Mouse (Mus musculus): Measurements from ENCODE around the gene Frmd6. TPM values are rescaled to one million over a fixed set of nuclear protein-coding genes. Genes with fewer than 3 reads are reported as not detected.

Gene Frmd6
- total RNA-seq (2021) = 10 to 100 TPM; 47.7 to 62.4 TPM
- long read RNA-seq, experiment 1, full-length matches to known transcripts = 9 of 62 reads
- long read RNA-seq, experiment 1, partial matches to known transcripts = 7 of 62 reads
- long read RNA-seq, experiment 1, other reads (novel, unspliced or antisense) = 46 of 62 reads
- long read RNA-seq, experiment 2, full-length matches to known transcripts = 6 of 47 reads
- long read RNA-seq, experiment 2, partial matches to known transcripts = 5 of 47 reads
- long read RNA-seq, experiment 2, other reads (novel, unspliced or antisense) = 36 of 47 reads

GRCm38 (mm10) chr12:70824729-70825650, at the start of gene Frmd6:
Gene Frmd6 (plus strand): TSS chr12:70825514.
- TF ChIP-seq CTCF (IDR thresholded peaks at IDR 0.05) = peak; percentile 69; the same call in 1 of the 2 replicates
- intact Hi-C loops (cut with DNase I) = loop anchor here (1.0 to 5.0 kb wide), 9 partner anchors 42 to 330 kb away; no protein-coding TSS in a partner anchor

GRCm38 (mm10) chr12:70775609-70776008, 49.7 kb upstream of the Frmd6 start:
- intact Hi-C loops (cut with DNase I) = loop anchor here (5.0 kb wide), 3 partner anchors 48 to 78 kb away; no protein-coding TSS in a partner anchor
- no peak for DNase-seq (ENCODE audit: extremely low spot score in 1 of 2, low spot score in 2 of 2)
- no peak for TF ChIP-seq CTCF (IDR thresholded peaks at IDR 0.05)
- Histone ChIP-seq H3K27ac (no peak overlapping the region), H3K4me3 (no peak overlapping the region)

More at GRCm38 (mm10) chr12:70824729-70825650, at the start of gene Frmd6:
- H3K27ac ChIP-seq = peak within 1 kb of the TSS; percentile 100
- peak within 1 kb of the TSS; percentile 72 for H3K4me3 ChIP-seq
- DNase-seq (ENCODE audit: extremely low spot score in 1 of 2, low spot score in 2 of 2) = peak; percentile 84 to 91

- peak overlapping the region; percentile 11; the same call in 1 of the 2 replicates for H3K4me3 ChIP-seq
- TF ChIP-seq CTCF (IDR thresholded peaks at IDR 0.05) = no peak
- H3K27ac ChIP-seq = peak overlapping the region; percentile 75
- intact Hi-C loops (cut with DNase I) = loop anchor here (5.0 kb wide), 3 partner anchors 49 to 79 kb away; no protein-coding TSS in a partner anchor
- DNase-seq (ENCODE audit: extremely low spot score in 1 of 2, low spot score in 2 of 2) = no peak
Observed at GRCm38 (mm10) chr12:70776683-70777082, 48.6 kb upstream of the Frmd6 start.

- no peak for TF ChIP-seq CTCF (IDR thresholded peaks at IDR 0.05)
- intact Hi-C loops (cut with DNase I) = loop anchor here (5.0 kb wide), 3 partner anchors 50 to 80 kb away; no protein-coding TSS in a partner anchor
- Histone ChIP-seq H3K4me3 (no peak overlapping the region), H3K27ac (peak overlapping the region; percentile 75)
- no peak for DNase-seq (ENCODE audit: extremely low spot score in 1 of 2, low spot score in 2 of 2)
Observed at GRCm38 (mm10) chr12:70777466-70777865, 47.8 kb upstream of the Frmd6 start.

GRCm38 (mm10) chr12:70777866-70778265, 47.4 kb upstream of the Frmd6 start:
- peak overlapping the region; percentile 75 for H3K27ac ChIP-seq
- TF ChIP-seq CTCF (IDR thresholded peaks at IDR 0.05) = no peak

GRCm38 (mm10) chr12:70778271-70778670, 47.0 kb upstream of the Frmd6 start:
- peak overlapping the region; percentile 75 for H3K27ac ChIP-seq
- no peak; the same call in 1 of the 2 replicates for TF ChIP-seq CTCF (IDR thresholded peaks at IDR 0.05)
- intact Hi-C loops (cut with DNase I) = loop anchor here (1.0 to 5.0 kb wide), 4 partner anchors 47 to 81 kb away; partner anchors contain the start of gene Frmd6

More at GRCm38 (mm10) chr12:70777866-70778265, 47.4 kb upstream of the Frmd6 start:
- no peak overlapping the region for H3K4me3 ChIP-seq
- no peak for DNase-seq (ENCODE audit: extremely low spot score in 1 of 2, low spot score in 2 of 2)
- intact Hi-C loops (cut with DNase I) = loop anchor here (1.0 to 5.0 kb wide), 4 partner anchors 47 to 81 kb away; partner anchors contain the start of gene Frmd6

GRCm38 (mm10) chr12:70778724-70779123, 46.6 kb upstream of the Frmd6 start:
- TF ChIP-seq CTCF (IDR thresholded peaks at IDR 0.05) = no peak
- H3K4me3 ChIP-seq = no peak overlapping the region
- intact Hi-C loops (cut with DNase I) = loop anchor here (1.0 to 5.0 kb wide), 4 partner anchors 47 to 81 kb away; partner anchors contain the start of gene Frmd6
- H3K27ac ChIP-seq = no peak overlapping the region
- peak in 1 of 2 experiments; percentile 38 for DNase-seq (ENCODE audit: extremely low spot score in 1 of 2, low spot score in 2 of 2)

More at GRCm38 (mm10) chr12:70778271-70778670, 47.0 kb upstream of the Frmd6 start:
- no peak for DNase-seq (ENCODE audit: extremely low spot score in 1 of 2, low spot score in 2 of 2)
- no peak overlapping the region for H3K4me3 ChIP-seq

- intact Hi-C loops (cut with DNase I) = no loop called here
- no peak for TF ChIP-seq CTCF (IDR thresholded peaks at IDR 0.05)
- Histone ChIP-seq H3K4me3 (no peak overlapping the region), H3K27ac (no peak overlapping the region)
- DNase-seq (ENCODE audit: extremely low spot score in 1 of 2, low spot score in 2 of 2) = no peak
Observed at GRCm38 (mm10) chr12:70783049-70783448, 42.3 kb upstream of the Frmd6 start.

GRCm38 (mm10) chr12:70783475-70784239, 41.7 kb upstream of the Frmd6 start:
- no peak for TF ChIP-seq CTCF (IDR thresholded peaks at IDR 0.05)
- H3K27ac ChIP-seq = no peak overlapping the region
- intact Hi-C loops (cut with DNase I) = no loop called here
- H3K4me3 ChIP-seq = no peak overlapping the region
- no peak for DNase-seq (ENCODE audit: extremely low spot score in 1 of 2, low spot score in 2 of 2)

GRCm38 (mm10) chr12:70784240-70784705, 41.0 kb upstream of the Frmd6 start:
- TF ChIP-seq CTCF (IDR thresholded peaks at IDR 0.05) = no peak
- intact Hi-C loops (cut with DNase I) = no loop called here
- Histone ChIP-seq H3K4me3 (no peak overlapping the region), H3K27ac (no peak overlapping the region)
- no peak for DNase-seq (ENCODE audit: extremely low spot score in 1 of 2, low spot score in 2 of 2)

GRCm38 (mm10) chr12:70789341-70789740, 36.0 kb upstream of the Frmd6 start:
- H3K4me3 ChIP-seq = no peak overlapping the region
- intact Hi-C loops (cut with DNase I) = no loop called here
- DNase-seq (ENCODE audit: extremely low spot score in 1 of 2, low spot score in 2 of 2) = no peak
- TF ChIP-seq CTCF (IDR thresholded peaks at IDR 0.05) = no peak
- H3K27ac ChIP-seq = no peak overlapping the region

Measured in left cerebral cortex, adult 2 months (tissue).